Mouse (Mus musculus) limb, embryonic 12.5 days (tissue): ENCODE data around the gene Olfr205. TPM values are rescaled to one million over a fixed set of nuclear protein-coding genes. Genes with fewer than 3 reads are reported as not detected.
"Not testable (repeated sequence)": the region's sequence is repeated elsewhere in the genome, so short reads cannot be mapped to it uniquely, and the experiment has no call there.

ENCODE experiments used
- ATAC-seq: fragments of 200-750 bp; cut with Nextera tagmentation; 2 replicates; pipeline ENCODE4 v1.8.0; 2017; ENCODE audit warnings: low read depth, moderate TSS enrichment; ENCODE audit not compliant: insufficient number of reproducible peaks, insufficient read depth, low FRiP score, low TSS enrichment
- H3K27ac ChIP-seq: fragments of 300-500 bp; sonication (generic); 2 replicates; pipeline ENCODE4 v1.5.1; 2016; ENCODE audit warnings: mild to moderate bottlenecking, moderate library complexity
- H3K27me3 ChIP-seq: fragments of 300-500 bp; sonication (generic); 2 replicates; pipeline ENCODE4 v1.6.1; 2016; ENCODE audit warnings: mild to moderate bottlenecking, moderate library complexity
- H3K36me3 ChIP-seq: fragments of 300-500 bp; sonication (generic); 2 replicates; pipeline ENCODE4 v1.6.1; 2016; ENCODE audit warnings: mild to moderate bottlenecking, moderate library complexity
- H3K4me1 ChIP-seq: fragments of 300-500 bp; sonication (generic); replicated peaks from 2 replicates; pipeline ENCODE4 v1.6.1; 2016
- H3K4me2 ChIP-seq: fragments of 300-500 bp; sonication (generic); 2 replicates; pipeline ENCODE4 v1.6.1; 2016; ENCODE audit warnings: mild to moderate bottlenecking, moderate library complexity
- H3K4me3 ChIP-seq: fragments of 300-500 bp; sonication (generic); replicated peaks from 2 replicates; pipeline ENCODE4 v1.5.1; 2016; ENCODE audit warnings: mild to moderate bottlenecking
- H3K9ac ChIP-seq: fragments of 300-500 bp; sonication (generic); replicated peaks from 2 replicates; pipeline ENCODE4 v1.6.1; 2016; ENCODE audit warnings: mild to moderate bottlenecking, moderate library complexity
- H3K9me3 ChIP-seq: fragments of 300-500 bp; sonication (generic); 2 replicates; pipeline ENCODE4 v1.6.1; 2016; ENCODE audit warnings: mild to moderate bottlenecking, moderate library complexity
- WGBS: fragments of 180-500 bp; shearing (Covaris S2); methylation state at CpG from one replicate; pipeline ENCODE4 v1.1.7; 2016; 5-methylcytosine and 5-hydroxymethylcytosine counted together
- polyA plus RNA-seq: library from polyadenylated mRNA; unstranded; fragments of >200 nt; fragmentation: Nextera tagmentation; extraction: Ambion mirVana; gene quantifications from 2 replicates; pipeline ENCODE4 v1.2.1, GENCODE M21; 2016

Olfr205 gene
- polyA plus RNA-seq, result not detected in 2 replicates

DNA sequence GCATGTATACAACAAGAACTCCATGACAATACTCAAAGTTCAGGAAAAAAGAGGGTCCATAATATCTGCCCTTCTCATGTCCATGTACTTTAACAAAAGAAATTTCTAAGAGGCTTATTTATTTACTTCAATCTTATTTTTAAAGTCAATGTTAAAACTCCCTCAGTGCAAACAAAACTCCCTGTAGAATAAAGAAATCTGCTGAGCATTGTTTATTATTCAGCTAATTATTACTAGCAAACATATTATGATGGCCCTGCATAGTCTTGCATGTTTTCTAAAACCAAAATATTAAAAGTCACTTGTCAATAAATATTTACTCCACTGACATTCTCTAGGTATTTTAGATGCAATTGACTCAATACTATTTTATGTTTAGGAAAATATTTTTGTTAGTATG is at the start of gene Olfr205:
Gene Olfr205 (minus strand): TSS at position 101 of the 400 bp plus-strand sequence.
- ATAC-seq, result no peak
- H3K9ac ChIP-seq, result no peak within 1 kb of the TSS
- no peaks in the 10 kb centered on the region for H3K4me1 ChIP-seq
- no peak within 1 kb of the TSS for H3K27ac ChIP-seq
- 0 out of 2 replicates have a peak, but pooled peaks cover 3% of the 10 kb centered on the region for H3K9me3 ChIP-seq
- no peaks in the 10 kb centered on the region for H3K27me3 ChIP-seq
- H3K4me2 ChIP-seq, result no peak within 1 kb of the TSS
- no peaks in the 10 kb centered on the region for H3K36me3 ChIP-seq
- H3K4me3 ChIP-seq, result no peak within 1 kb of the TSS

DNA sequence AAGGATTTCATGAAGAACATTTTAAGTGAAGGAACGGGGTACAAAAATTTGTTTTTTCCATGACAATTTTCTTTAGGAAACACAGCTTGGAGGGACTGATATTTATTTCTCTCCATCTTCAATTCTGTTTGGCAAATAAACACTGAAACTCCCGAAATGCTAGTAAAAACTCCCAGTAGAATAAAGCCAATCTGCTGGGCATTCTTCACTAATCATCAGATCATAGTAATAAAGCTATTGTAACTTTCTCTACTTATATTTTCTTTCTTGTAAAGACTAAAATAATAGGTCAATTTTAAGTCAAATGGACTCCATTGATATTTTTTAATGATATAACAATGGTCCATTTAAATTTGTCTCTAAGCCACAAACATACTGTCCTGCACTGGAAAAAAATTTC is 33.0 kb upstream of the Olfr205 start, which contains the start of gene Olfr209:
Gene Olfr209 (minus strand): TSS at position 101 of the 400 bp plus-strand sequence.
- 86% methylated on average over 2 of the region's 2 CpGs for WGBS
- no peak within 1 kb of the TSS for H3K27ac ChIP-seq
- H3K4me3 ChIP-seq, result no peak within 1 kb of the TSS
- no peak within 1 kb of the TSS for H3K9ac ChIP-seq
- no peaks in the 10 kb centered on the region for H3K9me3 ChIP-seq
- no peak for ATAC-seq
- H3K36me3 ChIP-seq, result no peaks in the 10 kb centered on the region
- H3K27me3 ChIP-seq, result no peaks in the 10 kb centered on the region
- no peak within 1 kb of the TSS for H3K4me2 ChIP-seq
- no peaks in the 10 kb centered on the region for H3K4me1 ChIP-seq

DNA sequence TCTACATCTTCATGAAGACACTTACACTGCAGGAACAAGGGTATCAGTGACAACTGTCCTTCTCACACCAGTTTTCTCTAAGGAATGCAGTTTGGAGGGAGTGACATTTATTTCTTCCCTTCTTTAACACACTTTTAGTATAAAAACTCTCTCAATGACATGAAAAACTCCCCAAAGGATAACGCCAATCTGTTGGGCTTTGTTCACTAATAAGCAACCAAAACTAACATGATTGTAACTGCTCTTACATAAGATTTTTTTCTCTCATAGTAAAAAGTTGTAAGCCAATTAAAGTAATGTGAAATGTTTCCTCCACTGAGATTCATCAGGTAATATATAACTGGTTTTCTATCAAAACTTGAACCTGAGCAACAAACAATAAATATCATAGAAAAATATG is 18.2 kb upstream of the Olfr205 start, which contains the start of gene Olfr206:
Gene Olfr206 (minus strand): TSS at position 101 of the 400 bp plus-strand sequence.
- H3K9me3 ChIP-seq, result no peaks in the 10 kb centered on the region
- no peak for ATAC-seq
- H3K36me3 ChIP-seq, result no peaks in the 10 kb centered on the region
- H3K27me3 ChIP-seq, result no peaks in the 10 kb centered on the region
- H3K9ac ChIP-seq, result no peak within 1 kb of the TSS
- no peak within 1 kb of the TSS for H3K27ac ChIP-seq
- 79% methylated on average over 1 of the region's 1 CpGs for WGBS
- no peak within 1 kb of the TSS for H3K4me3 ChIP-seq
- no peaks in the 10 kb centered on the region for H3K4me1 ChIP-seq
- no peak within 1 kb of the TSS for H3K4me2 ChIP-seq

DNA sequence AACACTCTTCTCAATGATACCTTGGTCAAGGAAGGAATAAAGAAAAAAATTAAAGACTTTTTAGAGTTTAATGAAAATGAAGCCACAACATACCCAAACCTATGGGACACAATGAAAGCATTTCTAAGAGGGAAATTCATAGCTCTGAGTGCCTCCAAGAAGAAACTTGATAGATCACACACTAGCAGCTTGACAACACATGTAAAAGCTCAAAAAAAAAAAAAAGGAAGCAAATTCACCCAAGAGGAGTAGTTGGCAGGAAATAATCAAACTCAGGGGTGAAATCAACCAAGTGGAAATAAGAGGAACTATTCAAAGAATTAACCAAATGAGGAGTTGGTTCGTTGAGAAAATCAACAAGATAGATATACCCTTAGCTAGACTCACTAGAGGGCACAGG is 7.7 kb downstream of the Olfr205 start:
- H3K9me3 ChIP-seq, H3K27ac ChIP-seq, H3K4me3 ChIP-seq, H3K27me3 ChIP-seq, H3K9ac ChIP-seq, H3K4me2 ChIP-seq, H3K4me1 ChIP-seq, ATAC-seq, H3K36me3 ChIP-seq: not testable (repeated sequence)
- WGBS, result 70% methylated on average over 1 of the region's 1 CpGs

DNA sequence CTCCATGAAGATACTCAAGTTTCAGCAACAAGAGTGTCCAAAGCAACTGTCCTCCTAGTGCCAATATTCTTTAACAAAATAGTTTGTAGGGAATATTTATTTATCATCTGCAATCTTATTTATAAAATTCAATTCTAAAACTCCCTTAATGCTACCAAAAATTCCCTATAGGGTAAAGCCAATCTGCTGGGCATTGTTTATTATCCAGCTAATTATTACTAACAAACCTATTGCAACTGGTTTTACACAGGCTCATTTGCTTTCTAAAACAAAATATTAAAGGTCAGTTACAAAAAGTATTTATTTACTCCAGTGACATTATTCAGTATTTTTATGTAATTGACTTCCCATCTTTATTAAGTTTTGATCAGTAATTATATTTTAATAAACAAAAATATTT is 12.8 kb downstream of the Olfr205 start, which contains the start of gene Olfr204:
Gene Olfr204 (minus strand): TSS at position 101 of the 400 bp plus-strand sequence.
- no peak within 1 kb of the TSS for H3K9ac ChIP-seq
- H3K9me3 ChIP-seq, result no peaks in the 10 kb centered on the region
- no peak within 1 kb of the TSS for H3K4me3 ChIP-seq
- no peaks in the 10 kb centered on the region for H3K36me3 ChIP-seq
- no peak within 1 kb of the TSS for H3K27ac ChIP-seq
- no peaks in the 10 kb centered on the region for H3K27me3 ChIP-seq
- ATAC-seq, result no peak
- no peak within 1 kb of the TSS for H3K4me2 ChIP-seq
- H3K4me1 ChIP-seq, result no peaks in the 10 kb centered on the region

DNA sequence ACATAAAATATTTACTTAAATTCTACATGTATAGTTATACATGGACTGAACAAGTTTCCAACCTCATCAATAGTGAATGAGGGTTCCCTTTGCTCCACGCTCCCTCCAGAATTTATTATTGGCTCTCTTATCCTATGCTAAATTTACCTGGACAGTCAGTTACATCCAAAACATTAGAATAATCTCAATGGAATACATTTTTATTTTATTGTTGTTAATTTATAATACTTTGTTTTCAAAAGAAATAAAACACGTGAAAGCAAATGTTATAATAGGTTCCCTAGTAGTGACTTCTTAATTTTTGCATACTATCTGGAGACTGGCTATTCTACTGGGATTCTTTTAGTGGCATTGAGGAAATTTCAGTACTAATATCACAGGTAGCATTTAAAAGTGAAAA is 32.4 kb downstream of the Olfr205 start, which contains the start of gene Olfr203:
Gene Olfr203 (plus strand): TSS at position 301 of the 400 bp plus-strand sequence.
- no peak within 1 kb of the TSS for H3K27ac ChIP-seq
- H3K4me3 ChIP-seq, result no peak within 1 kb of the TSS
- H3K9ac ChIP-seq, result no peak within 1 kb of the TSS
- H3K9me3 ChIP-seq, result no peaks in the 10 kb centered on the region
- no peaks in the 10 kb centered on the region for H3K27me3 ChIP-seq
- no peak within 1 kb of the TSS for H3K4me2 ChIP-seq
- H3K36me3 ChIP-seq, result no peaks in the 10 kb centered on the region
- no peak for ATAC-seq
- no peaks in the 10 kb centered on the region for H3K4me1 ChIP-seq
- 82% methylated on average over 2 of the region's 2 CpGs for WGBS

DNA sequence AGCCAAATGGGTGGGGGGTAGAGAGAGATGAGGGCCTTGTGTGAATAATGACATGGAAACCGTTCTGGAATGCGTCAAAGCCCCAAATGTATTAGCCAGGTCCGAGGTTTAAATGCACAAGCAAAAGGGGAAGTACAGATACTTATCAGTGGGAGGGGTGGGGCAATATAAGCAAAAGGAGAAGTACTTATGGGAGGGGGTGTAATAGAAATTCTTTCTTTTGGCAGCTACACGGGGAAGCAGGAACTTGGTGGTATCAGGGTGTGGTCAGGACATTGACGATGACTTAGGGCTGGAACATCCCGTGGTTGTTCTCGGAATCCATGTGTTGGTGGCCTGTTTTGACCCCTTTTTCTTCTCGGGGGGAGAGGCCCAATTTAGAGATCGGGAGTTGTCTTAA is 43.4 kb downstream of the Olfr205 start:
- H3K4me2 ChIP-seq, H3K27ac ChIP-seq, H3K4me1 ChIP-seq, H3K9ac ChIP-seq, H3K9me3 ChIP-seq, H3K27me3 ChIP-seq, H3K4me3 ChIP-seq, H3K36me3 ChIP-seq, ATAC-seq: not testable (repeated sequence)
- 82% methylated on average over 9 of the region's 9 CpGs for WGBS

DNA sequence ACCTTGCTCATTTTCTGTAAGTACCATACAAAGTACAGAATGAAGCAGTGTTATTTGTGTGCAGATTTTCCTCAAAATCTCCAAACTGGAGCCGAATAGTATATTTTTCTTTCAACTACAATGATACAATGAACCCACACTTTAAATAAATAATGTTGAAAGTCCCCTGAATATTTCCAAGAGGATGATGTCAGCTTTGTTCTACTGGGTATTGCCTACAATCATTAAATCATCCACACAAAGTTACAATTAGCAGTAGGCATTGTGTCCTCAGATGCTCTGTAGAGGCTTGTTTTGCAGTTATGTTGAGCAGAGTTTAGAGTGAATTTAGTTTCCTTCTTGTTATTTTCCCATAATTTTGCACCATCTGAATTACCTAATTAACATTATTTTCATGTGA is 44.2 kb downstream of the Olfr205 start, which contains the start of gene Olfr202:
Gene Olfr202 (minus strand): TSS at position 101 of the 400 bp plus-strand sequence.
- no peak within 1 kb of the TSS for H3K4me2 ChIP-seq
- no peaks in the 10 kb centered on the region for H3K36me3 ChIP-seq
- no peak within 1 kb of the TSS for H3K4me3 ChIP-seq
- no peaks in the 10 kb centered on the region for H3K9me3 ChIP-seq
- H3K27me3 ChIP-seq, result no peaks in the 10 kb centered on the region
- H3K4me1 ChIP-seq, result no peaks in the 10 kb centered on the region
- 90% methylated on average over 1 of the region's 1 CpGs for WGBS
- ATAC-seq, result no peak
- H3K9ac ChIP-seq, result no peak within 1 kb of the TSS
- no peak within 1 kb of the TSS for H3K27ac ChIP-seq

DNA sequence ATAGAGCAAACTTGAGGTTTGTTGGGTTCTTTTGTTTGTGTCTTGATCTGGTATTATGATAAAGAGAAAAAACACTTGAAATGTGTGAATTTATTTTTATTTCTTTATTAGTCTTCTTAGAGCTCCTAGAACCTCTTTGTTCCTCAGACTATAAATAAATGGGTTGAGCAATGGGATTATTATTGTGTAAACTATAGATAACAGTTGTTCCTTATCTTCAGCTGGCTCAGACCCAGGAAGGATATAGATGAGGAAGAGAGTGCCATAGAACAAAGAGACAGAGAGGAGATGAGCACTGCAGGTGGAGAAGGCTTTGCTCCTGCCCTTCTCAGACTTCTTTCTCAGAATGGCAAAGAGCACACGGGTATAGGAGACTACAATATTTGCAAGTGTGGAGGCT is 47.5 kb downstream of the Olfr205 start:
- no peak overlapping the region for H3K9ac ChIP-seq
- 81% methylated on average over 1 of the region's 1 CpGs for WGBS

DNA sequence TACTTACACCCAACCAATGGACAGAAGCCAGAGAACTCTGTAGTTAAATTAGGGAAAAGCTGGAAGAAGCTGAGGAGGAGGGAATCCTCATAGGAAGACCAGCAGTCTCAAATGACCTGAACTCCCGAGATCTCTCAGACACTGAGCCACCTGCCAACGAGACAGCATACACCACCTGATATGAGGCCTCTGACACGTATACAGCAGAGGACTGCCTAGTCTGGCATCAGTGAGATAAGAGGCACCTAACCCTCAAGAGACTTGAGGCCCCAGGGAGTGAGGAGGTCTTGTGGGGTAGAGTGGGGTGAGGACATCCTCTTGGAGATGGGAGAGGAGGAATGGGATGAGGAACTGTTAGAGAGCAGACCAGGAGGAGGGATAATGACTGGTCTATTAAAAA is 50.4 kb downstream of the Olfr205 start:
- Histone ChIP-seq H3K9me3 (no peaks in the 10 kb centered on the region), H3K27ac (no peak overlapping the region), H3K4me3 (no peak overlapping the region), H3K27me3 (no peaks in the 10 kb centered on the region), H3K36me3 (no peaks in the 10 kb centered on the region), H3K4me2 (no peak overlapping the region), H3K9ac (no peak overlapping the region), H3K4me1 (no peaks in the 10 kb centered on the region)
- 77% methylated on average over 3 of the region's 3 CpGs for WGBS
- ATAC-seq, result no peak

More for the DNA sequence above, 47.5 kb downstream of the Olfr205 start:
- Histone ChIP-seq H3K4me1 (no peaks in the 10 kb centered on the region), H3K4me3 (no peak overlapping the region), H3K9me3 (no peaks in the 10 kb centered on the region), H3K27ac (no peak overlapping the region), H3K4me2 (no peak overlapping the region), H3K36me3 (no peaks in the 10 kb centered on the region), H3K27me3 (no peaks in the 10 kb centered on the region)
- ATAC-seq, result no peak
